Mouse (Mus musculus): ENCODE measurements around the gene Scn4b.

GRCm38 (mm10) chr9:45179282-45179681 is 41.1 kb downstream of the Scn4b start:
- TF ChIP-seq CTCF (IDR thresholded peaks at IDR 0.05; ENCODE audit: control insufficient read depth, insufficient read depth, low read length), result no peak
- TF ChIP-seq POLR2A (IDR thresholded peaks at IDR 0.05; ENCODE audit: borderline replicate concordance, control insufficient read depth, low read depth, low read length), result no peak

All from bone marrow, adult 2 months (tissue).